Mouse (Mus musculus) lung, postnatal 0 days (tissue): Measurements from ENCODE around the gene Nsf.

Source experiments
- CTCF ChIP-seq: IDR thresholded peaks from 2 replicates; pipeline ENCODE4 v1.5.1; 2016; ENCODE audit warnings: antibody characterized with exemption, mild to moderate bottlenecking
- EP300 ChIP-seq: IDR thresholded peaks from 2 replicates; pipeline ENCODE4 v1.6.1; 2016; ENCODE audit warnings: antibody characterized with exemption, mild to moderate bottlenecking, control low read depth

DNA sequence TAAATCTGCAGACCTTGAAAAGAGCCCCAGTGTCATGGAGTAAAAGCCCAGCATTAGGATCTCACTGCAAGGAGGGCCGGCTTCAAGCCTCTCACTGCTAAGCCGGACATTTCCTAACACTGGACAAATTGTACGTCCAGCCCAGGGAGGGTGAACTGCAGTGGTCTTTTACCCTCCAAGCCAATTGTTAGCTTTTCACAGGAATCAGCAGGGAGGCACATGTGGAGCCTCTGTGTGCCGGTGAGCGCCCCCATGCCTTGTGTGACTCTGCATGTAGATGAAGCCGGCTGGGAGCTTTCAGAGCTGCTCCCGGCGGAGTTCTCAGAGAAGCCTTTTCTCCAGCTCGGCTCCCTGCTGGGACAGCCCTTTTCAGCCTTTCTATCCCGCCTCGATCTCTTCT, 113.0 kb downstream of the Nsf start:
- TF ChIP-seq CTCF (no peak), EP300 (no peak)
